Mouse (Mus musculus): ENCODE data around the gene Klhl5. TPM values are rescaled to one million over a fixed set of nuclear protein-coding genes. Genes with fewer than 3 reads are reported as not detected.
A peak's percentile ranks its signal among the peaks of the same experiment; 100 is the strongest.

Klhl5 gene
- polyA plus RNA-seq, 1 experiment from 2014 or later: 72.0 TPM

DNA sequence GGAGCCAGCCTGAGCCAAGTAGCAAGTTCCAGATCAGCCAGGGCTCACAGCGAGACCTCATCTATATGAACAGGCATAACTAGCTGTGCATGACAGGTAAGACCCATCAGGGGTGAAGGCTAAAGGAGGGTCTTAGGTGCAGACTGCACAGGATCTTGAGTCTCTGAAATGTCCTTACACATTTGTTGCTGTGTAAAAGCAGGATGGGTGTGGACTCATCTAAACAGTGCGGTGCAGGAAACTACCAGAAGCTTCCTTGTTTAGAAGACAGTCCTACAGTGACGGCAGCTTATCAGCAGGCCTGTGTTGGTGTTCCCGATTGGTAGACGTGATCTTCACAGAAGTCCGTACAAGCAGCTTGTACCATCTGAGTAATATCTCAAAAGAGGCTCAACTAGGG lies 6.0 kb downstream of the Klhl5 start:
- peak; percentile 91 for TF ChIP-seq EP300 (IDR thresholded peaks at IDR 0.05)
- TF ChIP-seq CTCF (IDR thresholded peaks at IDR 0.05): no peak
- Histone ChIP-seq H3K4me3 (ENCODE audit: low read depth, low read length) (no peak overlapping the region), H3K9me3 (ENCODE audit: low read length) (no peaks in the 10 kb centered on the region), H3K9ac (replicated peaks; ENCODE audit: low read depth) (no peak overlapping the region), H3K27ac (ENCODE audit: low read length) (peak overlapping the region; percentile 81), H3K4me2 (replicated peaks; ENCODE audit: low read depth, low read length) (no peak overlapping the region), H3K4me1 (ENCODE audit: insufficient read depth, low read depth, low read length) (peaks cover 7% of the 10 kb centered on the region; the same call in 1 of the 2 replicates), H3K36me3 (ENCODE audit: insufficient read depth, low read length) (peaks cover 5% of the 10 kb centered on the region; the same call in 1 of the 2 replicates), H3K27me3 (replicated peaks; ENCODE audit: insufficient read depth, low read length) (no peaks in the 10 kb centered on the region)
- WGBS: 60% methylated on average over 6 of the region's 6 CpGs
- DNase-seq (ENCODE audit: low spot score) (peak; percentile 73), ATAC-seq (peak; percentile 94)

DNA sequence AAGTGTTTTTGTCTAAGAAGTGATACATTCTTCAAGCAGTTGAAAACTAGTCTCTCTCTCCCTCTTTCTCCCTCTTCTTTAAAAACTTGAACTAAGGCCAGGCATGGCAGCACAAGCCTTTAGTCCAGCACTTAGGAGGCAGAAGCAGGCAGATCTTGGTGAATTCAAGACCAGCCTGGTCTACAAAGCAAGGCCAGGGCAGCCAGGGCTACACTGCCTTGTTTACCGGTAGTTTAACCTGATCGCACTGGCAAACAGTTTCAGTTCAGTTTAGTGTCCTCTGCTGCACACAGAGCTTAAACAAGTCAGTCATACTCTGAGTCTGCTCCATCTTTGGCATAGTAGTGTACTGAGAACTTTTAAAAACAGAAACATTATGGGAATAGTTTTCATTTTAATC lies 9.4 kb downstream of the Klhl5 start:
- no peaks in the 10 kb centered on the region for H3K27me3 ChIP-seq (replicated peaks; ENCODE audit: insufficient read depth, low read length)
- H3K36me3 ChIP-seq (ENCODE audit: insufficient read depth, low read length): peaks cover 5% of the 10 kb centered on the region; the same call in 1 of the 2 replicates
- no peak overlapping the region for H3K9ac ChIP-seq (replicated peaks; ENCODE audit: low read depth)
- H3K4me1 ChIP-seq (ENCODE audit: insufficient read depth, low read depth, low read length): peaks cover 6% of the 10 kb centered on the region; the same call in 1 of the 2 replicates
- 96% methylated on average over 2 of the region's 2 CpGs for WGBS
- DNase-seq (ENCODE audit: low spot score) (no peak), ATAC-seq (no peak)
- no peak for TF ChIP-seq EP300 (IDR thresholded peaks at IDR 0.05)
- TF ChIP-seq CTCF (IDR thresholded peaks at IDR 0.05): no peak
- H3K27ac ChIP-seq (ENCODE audit: low read length): no peak overlapping the region
- H3K4me3 ChIP-seq (ENCODE audit: low read depth, low read length): no peak overlapping the region
- H3K4me2 ChIP-seq (replicated peaks; ENCODE audit: low read depth, low read length): no peak overlapping the region
- no peaks in the 10 kb centered on the region for H3K9me3 ChIP-seq (ENCODE audit: low read length)

DNA sequence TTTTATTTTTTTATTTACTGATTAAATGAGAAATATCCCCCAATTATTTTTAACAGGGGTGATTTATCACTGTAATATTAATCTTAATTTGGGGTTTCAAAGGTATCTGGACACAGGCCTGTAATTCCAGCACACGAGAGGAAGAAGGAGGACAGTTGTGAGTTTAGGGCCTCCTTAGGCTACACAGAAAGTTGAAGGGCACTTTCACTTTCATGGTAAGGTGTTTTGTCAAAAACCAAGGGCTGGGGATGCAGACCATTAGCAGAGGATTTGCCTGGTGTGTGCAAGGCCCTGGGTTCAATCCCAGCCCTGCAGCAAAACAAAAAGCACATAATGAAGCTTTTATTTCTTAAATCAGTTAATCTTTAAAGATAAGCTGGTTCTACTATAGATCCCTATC lies 12.2 kb downstream of the Klhl5 start:
- peak overlapping the region; percentile 23; the same call in 1 of the 2 replicates for H3K27ac ChIP-seq (ENCODE audit: low read length)

DNA sequence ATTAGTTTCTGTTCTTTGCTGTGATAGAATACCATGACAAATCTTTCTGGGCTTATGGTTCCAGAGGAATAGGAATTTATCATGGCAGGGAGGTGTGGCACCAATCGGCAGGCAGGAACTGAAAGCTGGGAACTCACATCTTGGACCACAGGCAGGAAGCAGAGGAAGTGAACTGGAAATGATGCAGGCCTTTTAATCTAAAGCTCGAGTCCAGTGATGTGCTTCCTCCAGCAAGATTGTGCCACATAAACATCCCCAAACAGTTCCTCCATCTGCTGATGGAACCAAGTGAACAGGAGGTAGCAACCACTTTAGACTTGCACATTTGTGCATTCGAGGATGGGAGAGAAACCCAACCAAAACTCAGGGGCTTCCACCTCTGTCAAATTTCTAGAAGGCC lies 12.6 kb downstream of the Klhl5 start:
- Histone ChIP-seq H3K27me3 (replicated peaks; ENCODE audit: insufficient read depth, low read length) (no peaks in the 10 kb centered on the region), H3K27ac (ENCODE audit: low read length) (peak overlapping the region; percentile 64), H3K9me3 (ENCODE audit: low read length) (no peaks in the 10 kb centered on the region), H3K4me2 (replicated peaks; ENCODE audit: low read depth, low read length) (no peak overlapping the region), H3K36me3 (ENCODE audit: insufficient read depth, low read length) (peaks cover 5% of the 10 kb centered on the region; the same call in 1 of the 2 replicates), H3K4me3 (ENCODE audit: low read depth, low read length) (no peak overlapping the region), H3K4me1 (ENCODE audit: insufficient read depth, low read depth, low read length) (peaks cover 3% of the 10 kb centered on the region; the same call in 1 of the 2 replicates), H3K9ac (replicated peaks; ENCODE audit: low read depth) (no peak overlapping the region)
- ATAC-seq: peak; percentile 79
- DNase-seq (ENCODE audit: low spot score): peak; percentile 82
- WGBS: 43% methylated on average over 3 of the region's 3 CpGs
- TF ChIP-seq EP300 (IDR thresholded peaks at IDR 0.05) (peak; percentile 98), CTCF (IDR thresholded peaks at IDR 0.05) (no peak)

More for the DNA sequence above, 12.2 kb downstream of the Klhl5 start:
- peaks cover 3% of the 10 kb centered on the region; the same call in 1 of the 2 replicates for H3K4me1 ChIP-seq (ENCODE audit: insufficient read depth, low read depth, low read length)
- H3K9me3 ChIP-seq (ENCODE audit: low read length): no peaks in the 10 kb centered on the region
- no peak overlapping the region for H3K4me3 ChIP-seq (ENCODE audit: low read depth, low read length)
- H3K9ac ChIP-seq (replicated peaks; ENCODE audit: low read depth): no peak overlapping the region
- ATAC-seq (no peak), DNase-seq (ENCODE audit: low spot score) (no peak)
- peaks cover 5% of the 10 kb centered on the region; the same call in 1 of the 2 replicates for H3K36me3 ChIP-seq (ENCODE audit: insufficient read depth, low read length)
- H3K4me2 ChIP-seq (replicated peaks; ENCODE audit: low read depth, low read length): no peak overlapping the region
- 84% methylated on average over 1 of the region's 1 CpGs for WGBS
- TF ChIP-seq EP300 (IDR thresholded peaks at IDR 0.05): no peak
- TF ChIP-seq CTCF (IDR thresholded peaks at IDR 0.05): no peak
- no peaks in the 10 kb centered on the region for H3K27me3 ChIP-seq (replicated peaks; ENCODE audit: insufficient read depth, low read length)

DNA sequence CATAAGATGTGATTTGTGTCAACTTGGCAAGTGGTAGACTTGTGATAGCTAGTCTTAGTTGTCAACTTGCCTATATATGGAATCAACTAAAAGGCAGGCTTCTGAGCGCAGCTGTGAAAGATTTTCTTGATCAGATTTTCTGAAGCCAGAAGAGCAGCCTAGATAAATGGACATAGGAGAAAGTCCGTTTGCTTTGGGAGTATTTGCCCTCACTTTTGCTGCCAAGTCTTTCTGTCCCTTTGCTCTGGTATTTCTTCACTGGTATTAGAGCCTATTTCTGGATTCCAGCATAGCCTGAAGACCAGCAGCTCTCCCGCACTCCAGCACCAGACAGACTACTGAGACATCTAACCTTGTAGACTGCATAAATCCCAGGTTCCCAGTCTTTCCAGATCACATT lies 15.3 kb downstream of the Klhl5 start:
- no peak for DNase-seq (ENCODE audit: low spot score)
- no peak overlapping the region for H3K4me2 ChIP-seq (replicated peaks; ENCODE audit: low read depth, low read length)
- H3K9ac ChIP-seq (replicated peaks; ENCODE audit: low read depth): no peak overlapping the region
- no peak overlapping the region for H3K27ac ChIP-seq (ENCODE audit: low read length)
- WGBS: 70% methylated on average over 3 of the region's 3 CpGs
- H3K4me1 ChIP-seq (ENCODE audit: insufficient read depth, low read depth, low read length): peaks cover 3% of the 10 kb centered on the region; the same call in 1 of the 2 replicates
- H3K27me3 ChIP-seq (replicated peaks; ENCODE audit: insufficient read depth, low read length): no peaks in the 10 kb centered on the region
- no peak for ATAC-seq
- no peak overlapping the region for H3K4me3 ChIP-seq (ENCODE audit: low read depth, low read length)
- TF ChIP-seq EP300 (IDR thresholded peaks at IDR 0.05) (no peak), CTCF (IDR thresholded peaks at IDR 0.05) (no peak)
- no peaks in the 10 kb centered on the region for H3K9me3 ChIP-seq (ENCODE audit: low read length)
- H3K36me3 ChIP-seq (ENCODE audit: insufficient read depth, low read length): no peaks in the 10 kb centered on the region

DNA sequence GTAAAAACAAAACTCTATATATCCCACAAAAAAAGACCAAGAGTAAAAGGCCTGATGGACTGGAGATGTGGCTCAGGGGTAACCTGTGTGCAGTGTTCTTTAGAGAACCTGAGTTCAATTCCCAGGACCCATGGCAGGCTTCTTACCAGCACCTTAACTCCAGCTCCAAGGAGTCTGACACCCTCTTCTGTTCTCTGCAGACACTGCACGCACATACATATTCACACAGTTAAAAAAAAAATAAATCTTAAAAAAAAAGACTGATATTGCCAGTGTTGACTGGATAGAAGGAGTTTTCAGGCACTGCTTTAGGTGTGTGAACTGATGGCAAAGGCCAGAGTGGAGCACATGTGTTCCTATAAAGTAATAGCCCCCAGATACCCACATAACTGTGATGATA lies 18.8 kb downstream of the Klhl5 start:
- DNase-seq (ENCODE audit: low spot score) (no peak), ATAC-seq (no peak)
- Histone ChIP-seq H3K4me2 (replicated peaks; ENCODE audit: low read depth, low read length) (no peak overlapping the region), H3K27me3 (replicated peaks; ENCODE audit: insufficient read depth, low read length) (no peaks in the 10 kb centered on the region), H3K4me1 (ENCODE audit: insufficient read depth, low read depth, low read length) (peaks cover 3% of the 10 kb centered on the region; the same call in 1 of the 2 replicates), H3K4me3 (ENCODE audit: low read depth, low read length) (no peak overlapping the region), H3K27ac (ENCODE audit: low read length) (no peak overlapping the region), H3K36me3 (ENCODE audit: insufficient read depth, low read length) (no peaks in the 10 kb centered on the region), H3K9me3 (ENCODE audit: low read length) (no peaks in the 10 kb centered on the region), H3K9ac (replicated peaks; ENCODE audit: low read depth) (no peak overlapping the region)
- WGBS: 97% methylated on average over 1 of the region's 1 CpGs
- TF ChIP-seq CTCF (IDR thresholded peaks at IDR 0.05) (peak; percentile 25; the same call in 1 of the 2 replicates), EP300 (IDR thresholded peaks at IDR 0.05) (no peak)
